Mouse (Mus musculus) hindbrain, embryonic 10.5 days (tissue): Measurements from ENCODE around the gene Col6a1. TPM values are rescaled to one million over a fixed set of nuclear protein-coding genes. Genes with fewer than 3 reads are reported as not detected.
"Not testable (repeated sequence)": the region's sequence is repeated elsewhere in the genome, so short reads cannot be mapped to it uniquely, and the experiment has no call there.

Source experiments
- DNase-seq: peaks from one replicate; pipeline ENCODE4 v3.0.0-alpha.2; 2017; ENCODE audit warnings: low spot score
- H3K27ac ChIP-seq: fragments of 300-500 bp; sonication (generic); 2 replicates; pipeline ENCODE4 v1.5.1; 2016; ENCODE audit warnings: mild to moderate bottlenecking, moderate library complexity
- H3K27me3 ChIP-seq: fragments of 300-500 bp; sonication (generic); 2 replicates; pipeline ENCODE4 v1.6.1; 2016; ENCODE audit warnings: mild to moderate bottlenecking; ENCODE audit not compliant: poor library complexity, insufficient read depth, severe bottlenecking
- H3K36me3 ChIP-seq: fragments of 300-500 bp; sonication (generic); 2 replicates; pipeline ENCODE4 v1.6.1; 2016; ENCODE audit warnings: mild to moderate bottlenecking, moderate library complexity
- H3K4me1 ChIP-seq: fragments of 300-500 bp; sonication (generic); replicated peaks from 2 replicates; pipeline ENCODE4 v1.6.1; 2016; ENCODE audit warnings: mild to moderate bottlenecking
- H3K4me3 ChIP-seq: fragments of 300-500 bp; sonication (generic); 2 replicates; pipeline ENCODE4 v1.5.1; 2016; ENCODE audit warnings: mild to moderate bottlenecking, moderate library complexity
- H3K9me3 ChIP-seq: fragments of 300-500 bp; sonication (generic); 2 replicates; pipeline ENCODE4 v1.6.1; 2016; ENCODE audit warnings: mild to moderate bottlenecking, moderate library complexity
- WGBS: fragments of 180-500 bp; shearing (Covaris S2); methylation state at CpG from one replicate; pipeline ENCODE4 v1.1.7; 2016; 5-methylcytosine and 5-hydroxymethylcytosine counted together
- polyA plus RNA-seq: library from polyadenylated mRNA; unstranded; fragments of >200 nt; fragmentation: Nextera tagmentation; extraction: Ambion mirVana; gene quantifications from 2 replicates; pipeline ENCODE4 v1.2.1, GENCODE M21; 2016

Gene Col6a1
- 11.4 and 12.6 TPM in 2 replicates for polyA plus RNA-seq

- peak; percentile 45 for DNase-seq
- peak within 1 kb of the TSS; percentile 24; the same call in 1 of the 2 replicates for H3K4me3 ChIP-seq
- H3K27me3 ChIP-seq: no peaks in the 10 kb centered on the region; the same call in 1 of the 2 replicates
- peaks cover 25% of the 10 kb centered on the region for H3K4me1 ChIP-seq
- no peaks in the 10 kb centered on the region for H3K9me3 ChIP-seq
- peak within 1 kb of the TSS; percentile 73 for H3K27ac ChIP-seq
- 31% methylated on average over 9 of the region's 9 CpGs for WGBS
- 0 out of 2 replicates have a peak, but pooled peaks cover 4% of the 10 kb centered on the region for H3K36me3 ChIP-seq
Observed at GRCm38 (mm10) chr10:76725682-76726285, at the start of gene Col6a1. Gene Col6a1, minus strand, starts transcription at chr10:76726168.

GRCm38 (mm10) chr10:76771624-76772023 lies 45.7 kb upstream of the Col6a1 start:
- H3K27ac ChIP-seq: no peak overlapping the region
- no peaks in the 10 kb centered on the region for H3K4me1 ChIP-seq
- H3K27me3 ChIP-seq: no peaks in the 10 kb centered on the region
- no peak overlapping the region for H3K4me3 ChIP-seq
- H3K36me3 ChIP-seq: peaks cover 47% of the 10 kb centered on the region
- 93% methylated on average over 3 of the region's 3 CpGs for WGBS
- 0 out of 2 replicates have a peak, but pooled peaks cover 2% of the 10 kb centered on the region for H3K9me3 ChIP-seq
- DNase-seq: no peak

GRCm38 (mm10) chr10:76771086-76771485 lies 45.1 kb upstream of the Col6a1 start:
- no peak overlapping the region for H3K27ac ChIP-seq
- H3K9me3 ChIP-seq: 0 out of 2 replicates have a peak, but pooled peaks cover 2% of the 10 kb centered on the region
- no peaks in the 10 kb centered on the region for H3K27me3 ChIP-seq
- no peaks in the 10 kb centered on the region for H3K4me1 ChIP-seq
- DNase-seq: no peak
- H3K4me3 ChIP-seq: no peak overlapping the region
- peaks cover 49% of the 10 kb centered on the region for H3K36me3 ChIP-seq
- 60% methylated on average over 5 of the region's 5 CpGs for WGBS

- H3K27ac ChIP-seq: no peak overlapping the region
- WGBS: 90% methylated on average over 6 of the region's 6 CpGs
- no peaks in the 10 kb centered on the region for H3K4me1 ChIP-seq
Observed at GRCm38 (mm10) chr10:76769581-76769980, 43.6 kb upstream of the Col6a1 start.

GRCm38 (mm10) chr10:76766196-76766595 lies 40.2 kb upstream of the Col6a1 start:
- Histone ChIP-seq H3K27ac (no peak overlapping the region), H3K4me1 (no peaks in the 10 kb centered on the region), H3K4me3 (no peak overlapping the region), H3K9me3 (no peaks in the 10 kb centered on the region), H3K36me3 (peaks cover 72% of the 10 kb centered on the region), H3K27me3 (no peaks in the 10 kb centered on the region)
- WGBS: 89% methylated on average over 1 of the region's 1 CpGs
- DNase-seq: no peak

More at GRCm38 (mm10) chr10:76769581-76769980, 43.6 kb upstream of the Col6a1 start:
- Histone ChIP-seq H3K36me3 (peaks cover 63% of the 10 kb centered on the region), H3K9me3 (0 out of 2 replicates have a peak, but pooled peaks cover 2% of the 10 kb centered on the region), H3K27me3 (no peaks in the 10 kb centered on the region), H3K4me3 (no peak overlapping the region)
- DNase-seq: no peak

GRCm38 (mm10) chr10:76764927-76765326 lies 39.0 kb upstream of the Col6a1 start:
- H3K4me3 ChIP-seq: no peak overlapping the region
- DNase-seq: no peak
- no peaks in the 10 kb centered on the region for H3K9me3 ChIP-seq
- WGBS: 94% methylated on average over 4 of the region's 4 CpGs
- H3K27ac ChIP-seq: no peak overlapping the region
- H3K4me1 ChIP-seq: no peaks in the 10 kb centered on the region
- H3K36me3 ChIP-seq: peaks cover 70% of the 10 kb centered on the region
- no peaks in the 10 kb centered on the region for H3K27me3 ChIP-seq

- Histone ChIP-seq H3K27me3 (no peaks in the 10 kb centered on the region), H3K4me3 (no peak overlapping the region), H3K27ac (no peak overlapping the region), H3K36me3 (peaks cover 63% of the 10 kb centered on the region), H3K4me1 (no peaks in the 10 kb centered on the region), H3K9me3 (no peaks in the 10 kb centered on the region)
- no peak for DNase-seq
- WGBS: 93% methylated on average over 12 of the region's 12 CpGs
Observed at GRCm38 (mm10) chr10:76763016-76763415, 37.0 kb upstream of the Col6a1 start.

- peaks cover 57% of the 10 kb centered on the region for H3K36me3 ChIP-seq
- H3K9me3 ChIP-seq: no peaks in the 10 kb centered on the region
- no peak for DNase-seq
- no peaks in the 10 kb centered on the region for H3K27me3 ChIP-seq
- 92% methylated on average over 7 of the region's 7 CpGs for WGBS
- no peak overlapping the region for H3K27ac ChIP-seq
- no peaks in the 10 kb centered on the region for H3K4me1 ChIP-seq
- H3K4me3 ChIP-seq: no peak overlapping the region
Observed at GRCm38 (mm10) chr10:76762411-76762810, 36.4 kb upstream of the Col6a1 start.

- H3K27me3 ChIP-seq: no peaks in the 10 kb centered on the region
- peaks cover 35% of the 10 kb centered on the region for H3K36me3 ChIP-seq
- WGBS: 89% methylated on average over 5 of the region's 5 CpGs
- H3K9me3 ChIP-seq: no peaks in the 10 kb centered on the region
- H3K27ac ChIP-seq: no peak overlapping the region
- no peak for DNase-seq
- no peaks in the 10 kb centered on the region for H3K4me1 ChIP-seq
- H3K4me3 ChIP-seq: no peak overlapping the region
Observed at GRCm38 (mm10) chr10:76759878-76760277, 33.9 kb upstream of the Col6a1 start.

- Histone ChIP-seq H3K27ac (no peak overlapping the region), H3K36me3 (no peaks in the 10 kb centered on the region), H3K4me3 (no peak overlapping the region), H3K4me1 (no peaks in the 10 kb centered on the region), H3K9me3 (peaks cover 6% of the 10 kb centered on the region), H3K27me3 (no peaks in the 10 kb centered on the region)
- 89% methylated on average over 3 of the region's 3 CpGs for WGBS
- DNase-seq: no peak
Observed at GRCm38 (mm10) chr10:76753640-76754039, 27.7 kb upstream of the Col6a1 start.

GRCm38 (mm10) chr10:76744267-76744666 lies 18.3 kb upstream of the Col6a1 start:
- not testable (repeated sequence) for H3K27ac ChIP-seq, DNase-seq, H3K4me3 ChIP-seq, H3K27me3 ChIP-seq, H3K4me1 ChIP-seq, H3K36me3 ChIP-seq
- H3K9me3 ChIP-seq: peaks cover 11% of the 10 kb centered on the region
- 67% methylated on average over 11 of the region's 11 CpGs for WGBS

- no peaks in the 10 kb centered on the region for H3K27me3 ChIP-seq
- no peaks in the 10 kb centered on the region for H3K36me3 ChIP-seq
- H3K9me3 ChIP-seq: no peaks in the 10 kb centered on the region
- H3K4me3 ChIP-seq: no peak overlapping the region
- peaks cover 22% of the 10 kb centered on the region for H3K4me1 ChIP-seq
- WGBS: 74% methylated on average over 8 of the region's 8 CpGs
- no peak for DNase-seq
- no peak overlapping the region for H3K27ac ChIP-seq
Observed at GRCm38 (mm10) chr10:76736764-76737163, 10.8 kb upstream of the Col6a1 start.

- Histone ChIP-seq H3K4me1 (peaks cover 28% of the 10 kb centered on the region), H3K27ac (0 out of 2 replicates have a peak overlapping the region, but pooled peaks have one; percentile 24), H3K4me3 (no peak overlapping the region), H3K36me3 (no peaks in the 10 kb centered on the region), H3K27me3 (no peaks in the 10 kb centered on the region), H3K9me3 (no peaks in the 10 kb centered on the region)
- DNase-seq: peak; percentile 83
- WGBS: 4% methylated on average over 4 of the region's 4 CpGs
Observed at GRCm38 (mm10) chr10:76734979-76735378, 9.0 kb upstream of the Col6a1 start.
